Mouse (Mus musculus): Measurements from ENCODE around the gene Zfp607a. TPM values are rescaled to one million over a fixed set of nuclear protein-coding genes. Genes with fewer than 3 reads are reported as not detected.
"Not testable (repeated sequence)": the region's sequence is repeated elsewhere in the genome, so short reads cannot be mapped to it uniquely, and the experiment has no call there.

Zfp607a gene
- polyA plus RNA-seq, 1 experiment from 2014 or later = 2.4 TPM

DNA sequence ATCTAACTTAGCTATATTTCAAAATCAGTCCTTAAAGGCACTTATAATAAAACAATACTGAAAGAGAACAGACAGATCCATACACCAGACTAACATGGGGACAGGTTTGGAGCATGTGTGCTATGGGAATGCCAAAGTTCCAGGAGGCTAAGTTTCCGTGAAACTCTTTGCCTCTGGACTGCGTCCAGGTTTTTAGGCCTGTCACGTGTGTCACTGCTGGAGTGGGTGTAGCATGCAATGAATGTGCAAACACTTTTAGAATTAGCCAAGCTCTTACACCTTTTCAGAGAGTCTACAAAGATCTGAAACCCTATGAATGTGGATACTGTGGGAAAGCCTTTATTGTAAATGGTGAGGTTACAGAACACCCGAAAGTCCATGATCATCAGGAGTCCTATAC is 24.4 kb downstream of the Zfp607a start:
- Histone ChIP-seq H3K4me1 (replicated peaks) (no peaks in the 10 kb centered on the region), H3K36me3 (peaks cover 73% of the 10 kb centered on the region), H3K27me3 (ENCODE audit: insufficient read depth, poor library complexity, severe bottlenecking) (no peaks in the 10 kb centered on the region), H3K27ac (no peak overlapping the region), H3K4me3 (no peak overlapping the region), H3K9me3 (peaks cover 28% of the 10 kb centered on the region)
- DNase-seq (ENCODE audit: low spot score) = no peak
- WGBS = 95% methylated on average over 4 of the region's 4 CpGs

- peaks cover 7% of the 10 kb centered on the region; the same call in 1 of the 2 replicates for H3K9me3 ChIP-seq
- no peaks in the 10 kb centered on the region for H3K4me1 ChIP-seq (replicated peaks)
- H3K27ac ChIP-seq = no peak overlapping the region
- H3K4me3 ChIP-seq = no peak overlapping the region
- WGBS = 89% methylated on average over 4 of the region's 4 CpGs
- no peaks in the 10 kb centered on the region for H3K27me3 ChIP-seq (ENCODE audit: insufficient read depth, poor library complexity, severe bottlenecking)
- DNase-seq (ENCODE audit: low spot score) = no peak
- H3K36me3 ChIP-seq = no peaks in the 10 kb centered on the region
Observed at GRCm38 (mm10) chr7:27900601-27901000, 43.3 kb downstream of the Zfp607a start.

DNA sequence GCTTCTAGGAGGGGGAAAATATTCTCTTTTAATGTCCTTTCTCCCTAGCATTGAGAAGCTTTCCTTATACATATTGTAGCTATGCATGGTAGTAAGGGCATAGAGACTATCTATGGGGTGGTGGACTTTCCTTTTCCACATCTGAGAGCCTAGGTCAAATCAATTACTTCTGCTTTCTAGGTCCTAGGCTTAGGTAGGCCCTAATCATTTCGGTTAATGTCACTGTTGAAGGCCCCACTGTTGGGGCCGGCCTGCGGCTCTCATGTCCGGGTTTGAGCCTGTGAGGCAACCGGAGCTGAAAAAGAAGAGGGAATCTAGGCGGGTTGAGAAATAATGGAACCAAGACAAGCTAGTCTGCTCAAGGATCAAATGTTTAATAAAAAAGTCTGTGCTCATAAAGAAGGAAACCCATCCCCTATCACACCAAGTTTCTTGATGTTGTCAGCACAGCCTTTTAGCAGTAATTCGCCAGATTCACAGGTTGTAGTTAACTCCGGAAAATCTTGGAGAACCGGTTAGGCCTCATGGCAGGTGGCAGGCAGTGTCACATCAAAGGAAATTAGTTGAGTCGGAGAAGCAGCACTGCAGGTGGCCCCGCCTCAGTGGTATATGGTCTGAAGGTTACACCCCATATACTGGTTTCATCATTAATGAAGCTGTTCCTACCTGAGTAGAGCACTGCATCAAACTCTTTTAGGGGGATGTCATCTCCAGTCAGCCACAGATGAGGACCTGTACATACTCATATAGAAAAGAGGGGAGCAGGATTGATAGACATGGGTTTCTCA is 47.9 kb downstream of the Zfp607a start:
- DNase-seq (ENCODE audit: low spot score) = no peak
- no peaks in the 10 kb centered on the region for H3K27me3 ChIP-seq (ENCODE audit: insufficient read depth, poor library complexity, severe bottlenecking)
- 74% methylated on average over 11 of the region's 11 CpGs for WGBS

GRCm38 (mm10) chr7:27910952-27911351 is 53.6 kb downstream of the Zfp607a start:
- not testable (repeated sequence) for H3K4me1 ChIP-seq (replicated peaks)
- WGBS = 72% methylated on average over 4 of the region's 4 CpGs

More for the DNA sequence above, 47.9 kb downstream of the Zfp607a start:
- Histone ChIP-seq H3K27ac (no peak overlapping the region), H3K9me3 (peaks cover 11% of the 10 kb centered on the region; the same call in 1 of the 2 replicates), H3K4me3 (no peak overlapping the region), H3K36me3 (peaks cover 17% of the 10 kb centered on the region), H3K4me1 (replicated peaks) (no peaks in the 10 kb centered on the region)

DNA sequence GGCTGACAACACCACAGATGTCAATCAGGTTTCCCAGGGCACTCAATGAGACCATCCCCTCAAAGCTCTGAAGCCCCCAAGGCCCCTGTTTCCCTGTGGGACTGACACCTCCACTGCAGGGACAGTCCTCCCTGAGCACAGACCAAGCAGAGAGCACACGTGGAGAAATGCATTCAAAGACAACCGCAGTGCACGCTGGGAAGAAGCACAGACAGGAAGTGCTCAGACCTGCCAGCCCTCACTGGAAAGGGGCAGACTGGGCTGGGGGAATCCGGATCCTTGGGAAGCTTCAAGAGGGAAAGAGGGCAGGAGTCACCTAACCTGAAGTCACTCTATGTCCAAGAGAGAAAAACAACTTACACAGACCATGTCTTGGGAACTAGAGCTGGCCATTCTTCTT is 69.7 kb downstream of the Zfp607a start:
- not testable (repeated sequence) for H3K27me3 ChIP-seq (ENCODE audit: insufficient read depth, poor library complexity, severe bottlenecking); H3K9me3 ChIP-seq; H3K4me3 ChIP-seq; H3K4me1 ChIP-seq (replicated peaks); H3K27ac ChIP-seq; DNase-seq (ENCODE audit: low spot score)
- WGBS = 46% methylated on average over 4 of the region's 4 CpGs
- H3K36me3 ChIP-seq = peaks cover 37% of the 10 kb centered on the region

More at GRCm38 (mm10) chr7:27910952-27911351, 53.6 kb downstream of the Zfp607a start:
- peaks cover 62% of the 10 kb centered on the region for H3K36me3 ChIP-seq
- not testable (repeated sequence) for DNase-seq (ENCODE audit: low spot score); H3K27me3 ChIP-seq (ENCODE audit: insufficient read depth, poor library complexity, severe bottlenecking); H3K4me3 ChIP-seq; H3K27ac ChIP-seq
- H3K9me3 ChIP-seq = peaks cover 18% of the 10 kb centered on the region; the same call in 1 of the 2 replicates

- DNase-seq (ENCODE audit: low spot score) = peak; percentile 77
- 5% methylated on average over 40 of the region's 40 CpGs for WGBS
- Histone ChIP-seq H3K36me3 (peaks cover 20% of the 10 kb centered on the region), H3K27ac (peak within 1 kb of the TSS; percentile 85), H3K4me3 (peak within 1 kb of the TSS; percentile 66), H3K4me1 (replicated peaks) (peaks cover 18% of the 10 kb centered on the region), H3K27me3 (ENCODE audit: insufficient read depth, poor library complexity, severe bottlenecking) (no peaks in the 10 kb centered on the region), H3K9me3 (no peaks in the 10 kb centered on the region)
Observed at GRCm38 (mm10) chr7:27928818-27929695, 71.7 kb downstream of the Zfp607a start, which contains the start of gene Zfp974. Zfp974 (minus strand) TSS chr7:27929460.

Other genes with a start within 250 kb of the Zfp607a start
- gene Ttc9b, start 203.6 kb upstream of the Zfp607a start, polyA plus RNA-seq (2016; fragmentation: Nextera tagmentation; extraction: Ambion mirVana) = 3.3 and 10.9 TPM in 2 replicates
- gene Map3k10, start 182.9 kb upstream of the Zfp607a start, polyA plus RNA-seq (2016; fragmentation: Nextera tagmentation; extraction: Ambion mirVana) = 8.3 and 10.6 TPM in 2 replicates
- gene Zfp607b, start 168.2 kb upstream of the Zfp607a start, polyA plus RNA-seq (2016; fragmentation: Nextera tagmentation; extraction: Ambion mirVana) = 5.2 and 6.6 TPM in 2 replicates
- 55.2 and 62.2 TPM in 2 replicates for gene Zfp60, start 126.1 kb upstream of the Zfp607a start, polyA plus RNA-seq (2016; fragmentation: Nextera tagmentation; extraction: Ambion mirVana)
- gene Zfp626, start 50.3 kb upstream of the Zfp607a start, polyA plus RNA-seq (2016; fragmentation: Nextera tagmentation; extraction: Ambion mirVana) = 1.9 and 2.0 TPM in 2 replicates
- gene Zfp59, start 18.9 kb upstream of the Zfp607a start, polyA plus RNA-seq (2016; fragmentation: Nextera tagmentation; extraction: Ambion mirVana) = 9.0 and 11.0 TPM in 2 replicates
- gene Zfp974, start 71.9 kb downstream of the Zfp607a start, polyA plus RNA-seq (2016; fragmentation: Nextera tagmentation; extraction: Ambion mirVana) = 11.5 and 12.0 TPM in 2 replicates
- gene Zfp780b, start 121.6 kb downstream of the Zfp607a start, polyA plus RNA-seq (2016; fragmentation: Nextera tagmentation; extraction: Ambion mirVana) = 18.3 and 20.9 TPM in 2 replicates
- gene Zfp850, start 156.6 kb downstream of the Zfp607a start, polyA plus RNA-seq (2016; fragmentation: Nextera tagmentation; extraction: Ambion mirVana) = 5.9 and 7.7 TPM in 2 replicates
- 436 and 447 TPM in 2 replicates for gene Psmc4, start 192.6 kb downstream of the Zfp607a start, polyA plus RNA-seq (2016; fragmentation: Nextera tagmentation; extraction: Ambion mirVana)
- gene Fcgbp, start 213.7 kb downstream of the Zfp607a start, polyA plus RNA-seq (2016; fragmentation: Nextera tagmentation; extraction: Ambion mirVana) = 0.03 and 0.32 TPM in 2 replicates